Mouse (Mus musculus): ENCODE measurements at regions not wholly inside any gene's neighbourhood (a gene's known extent, or its start where the extent isn't known, plus 50 kb on each side); places are given as distances from the start of the nearest gene placed in this dataset.
A peak's percentile ranks its signal among the peaks of the same experiment; 100 is the strongest.

DNA sequence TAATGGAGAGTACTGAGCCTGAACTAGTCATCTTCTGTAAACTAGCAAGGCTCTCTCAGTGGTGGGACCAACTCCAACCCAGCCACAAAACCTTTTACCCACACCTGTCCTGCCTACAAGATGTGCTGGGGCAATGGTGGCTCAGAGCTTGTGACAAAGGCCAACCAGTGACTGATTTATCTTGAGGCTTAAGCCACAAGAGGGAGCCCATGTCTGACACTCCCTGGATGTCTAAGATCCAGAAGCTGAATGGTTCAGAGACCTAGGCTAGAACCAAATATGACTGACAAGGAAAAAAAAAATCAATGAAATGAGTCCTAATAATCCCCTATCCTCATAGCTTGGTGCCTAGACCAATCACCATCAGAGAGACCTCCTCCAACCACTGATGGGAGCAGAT lies 650.3 kb downstream of the Utrn start:
- Histone ChIP-seq H3K4me1 (ENCODE audit: control insufficient read depth in 1 of 2, insufficient read depth in 2 of 2, low read length in 2 of 2) (no peaks in the 10 kb centered on the region), H3K27ac (ENCODE audit: control insufficient read depth, low read depth, low read length) (no peak overlapping the region), H3K9ac (ENCODE audit: control insufficient read depth, low read depth, low read length, poor library complexity, severe bottlenecking) (no peak overlapping the region), H3K36me3 (ENCODE audit: control insufficient read depth in 1 of 2, insufficient read depth in 2 of 2, low read length in 2 of 2) (no peaks in the 10 kb centered on the region), H3K79me2 (ENCODE audit: control insufficient read depth, insufficient read depth, low read length, poor library complexity) (no peaks in the 10 kb centered on the region), H3K9me3 (replicated peaks; ENCODE audit: insufficient read depth, low read length) (no peaks in the 10 kb centered on the region), H3K4me3 (ENCODE audit: control insufficient read depth in 1 of 2, insufficient read depth in 1 of 2, low read depth in 2 of 2, low read length in 2 of 2) (no peak overlapping the region), H3K27me3 (ENCODE audit: control insufficient read depth in 1 of 2, insufficient read depth in 2 of 2, low read length in 2 of 2) (no peaks in the 10 kb centered on the region)
- peak; percentile 6 for DNase-seq (ENCODE audit: low read depth, low spot score)
- TF ChIP-seq CHD1 (IDR thresholded peaks at IDR 0.05; ENCODE audit: low read depth, low read length) (no peak), RAD21 (IDR thresholded peaks at IDR 0.05; ENCODE audit: low read depth, low read length) (peak; percentile 16), SMC3 (IDR thresholded peaks at IDR 0.05; ENCODE audit: low read depth, low read length) (peak; percentile 28), CTCF (IDR thresholded peaks at IDR 0.05 in 2 of 3, conservative IDR thresholded peaks at IDR 0.05 in 1 of 3; ENCODE audit: control insufficient read depth in 1 of 3, insufficient read depth in 1 of 3, low read depth in 2 of 3, low read length in 3 of 3, poor library complexity in 1 of 3, severe bottlenecking in 1 of 3) (peak in 2 of 3 experiments; percentile 4 to 13; a peak in 1 of 6 replicates)

DNA sequence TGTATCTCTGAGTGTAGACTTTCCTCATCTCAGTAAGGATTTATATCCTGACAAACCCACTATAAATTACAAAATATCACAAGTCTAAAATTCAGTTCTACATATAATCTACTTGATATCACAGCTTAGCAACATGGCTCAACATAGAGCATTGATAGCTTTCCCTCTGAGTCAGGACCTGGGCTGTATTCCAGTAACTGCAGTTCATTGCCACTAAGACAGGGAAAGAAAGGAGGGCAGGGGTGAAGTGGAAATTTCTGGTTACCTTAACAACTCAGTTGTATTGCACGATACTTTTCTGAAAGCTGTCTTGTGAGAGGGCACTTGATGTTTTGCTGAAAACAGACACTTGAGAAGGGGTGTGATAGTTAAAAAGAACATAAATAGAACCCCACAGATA lies 635.0 kb downstream of the Utrn start:
- Histone ChIP-seq H3K27ac (ENCODE audit: control insufficient read depth, low read depth, low read length) (no peak overlapping the region), H3K9me3 (replicated peaks; ENCODE audit: insufficient read depth, low read length) (no peaks in the 10 kb centered on the region), H3K4me1 (ENCODE audit: control insufficient read depth in 1 of 2, insufficient read depth in 2 of 2, low read length in 2 of 2) (no peaks in the 10 kb centered on the region), H3K4me3 (ENCODE audit: control insufficient read depth in 1 of 2, insufficient read depth in 1 of 2, low read depth in 2 of 2, low read length in 2 of 2) (no peak overlapping the region), H3K9ac (ENCODE audit: control insufficient read depth, low read depth, low read length, poor library complexity, severe bottlenecking) (no peak overlapping the region), H3K36me3 (ENCODE audit: control insufficient read depth in 1 of 2, insufficient read depth in 2 of 2, low read length in 2 of 2) (no peaks in the 10 kb centered on the region), H3K27me3 (ENCODE audit: control insufficient read depth in 1 of 2, insufficient read depth in 2 of 2, low read length in 2 of 2) (no peaks in the 10 kb centered on the region), H3K79me2 (ENCODE audit: control insufficient read depth, insufficient read depth, low read length, poor library complexity) (no peaks in the 10 kb centered on the region)
- no peak for DNase-seq (ENCODE audit: low read depth, low spot score)
- TF ChIP-seq POLR2AphosphoS5 (IDR thresholded peaks at IDR 0.05; ENCODE audit: borderline replicate concordance, low read depth, low read length) = no peak
- no peak for TF ChIP-seq EP300 (IDR thresholded peaks at IDR 0.05; ENCODE audit: low read depth in 1 of 2, low read length in 2 of 2)
- TF ChIP-seq NRF1 (IDR thresholded peaks at IDR 0.05; ENCODE audit: insufficient read depth, low read depth, low read length, poor library complexity, severe bottlenecking) = no peak
- no peak for TF ChIP-seq KAT2A (conservative IDR thresholded peaks at IDR 0.05; ENCODE audit: low read depth, low read length)
- TF ChIP-seq MAX (IDR thresholded peaks at IDR 0.05; ENCODE audit: low read length) = no peak
- no peak for TF ChIP-seq USF2 (IDR thresholded peaks at IDR 0.05; ENCODE audit: borderline replicate concordance in 1 of 2, insufficient read depth in 1 of 2, low read depth in 1 of 2, low read length in 2 of 2)
- TF ChIP-seq SIN3A (IDR thresholded peaks at IDR 0.05; ENCODE audit: low read length) = no peak
- TF ChIP-seq ZNF384 (IDR thresholded peaks at IDR 0.05; ENCODE audit: low read depth, low read length) = no peak
- no peak for TF ChIP-seq CTCF (IDR thresholded peaks at IDR 0.05 in 2 of 3, conservative IDR thresholded peaks at IDR 0.05 in 1 of 3; ENCODE audit: control insufficient read depth in 1 of 3, insufficient read depth in 1 of 3, low read depth in 2 of 3, low read length in 3 of 3, poor library complexity in 1 of 3, severe bottlenecking in 1 of 3)
- TF ChIP-seq ZC3H11A (IDR thresholded peaks at IDR 0.05; ENCODE audit: low read depth, low read length) = no peak
- no peak for TF ChIP-seq MEF2A (IDR thresholded peaks at IDR 0.05; ENCODE audit: extremely low read depth, insufficient replicate concordance, low read depth, low read length, poor library complexity, severe bottlenecking)

DNA sequence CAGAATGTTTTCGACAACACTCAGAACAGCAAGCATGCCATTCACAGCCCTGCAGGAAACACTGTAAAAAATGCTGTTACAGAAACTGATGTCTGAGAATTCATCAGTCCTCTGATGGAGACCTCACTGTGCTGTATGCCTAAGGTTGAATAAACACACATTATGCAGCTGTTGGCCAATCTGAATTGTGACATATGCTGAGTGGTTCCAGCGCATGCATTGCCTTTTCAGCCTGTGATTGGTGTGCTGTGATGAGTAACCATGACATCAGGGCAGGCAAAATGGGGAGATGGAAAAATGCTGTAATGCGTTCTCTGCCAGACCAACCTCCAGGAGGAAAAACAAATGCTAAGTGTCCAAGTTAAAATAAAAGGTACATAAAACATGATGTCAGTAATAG lies 620.3 kb downstream of the Utrn start:
- no peaks in the 10 kb centered on the region for H3K79me2 ChIP-seq (ENCODE audit: control insufficient read depth, insufficient read depth, low read length, poor library complexity)
- no peak for TF ChIP-seq USF1 (IDR thresholded peaks at IDR 0.05; ENCODE audit: low read depth, low read length)
- TF ChIP-seq UBTF (IDR thresholded peaks at IDR 0.05; ENCODE audit: borderline replicate concordance, insufficient read depth, low read depth, low read length) = no peak
- no peak for TF ChIP-seq TBP (IDR thresholded peaks at IDR 0.05; ENCODE audit: low read depth, low read length)
- no peak for TF ChIP-seq SIN3A (IDR thresholded peaks at IDR 0.05; ENCODE audit: low read length)
- no peak for TF ChIP-seq MYB (IDR thresholded peaks at IDR 0.05; ENCODE audit: low read depth, low read length)
- no peak for TF ChIP-seq MAX (IDR thresholded peaks at IDR 0.05; ENCODE audit: low read length)
- no peak for TF ChIP-seq MAZ (IDR thresholded peaks at IDR 0.05; ENCODE audit: low read depth, low read length)
- TF ChIP-seq POLR2A (IDR thresholded peaks at IDR 0.05; ENCODE audit: control insufficient read depth in 1 of 2, insufficient read depth in 1 of 2, low read depth in 1 of 2, low read length in 2 of 2, poor library complexity in 1 of 2) = no peak
- TF ChIP-seq CHD2 (IDR thresholded peaks at IDR 0.05; ENCODE audit: low read length) = no peak
- no peak for TF ChIP-seq E2F4 (IDR thresholded peaks at IDR 0.05; ENCODE audit: borderline replicate concordance, low read depth, low read length)
- TF ChIP-seq USF2 (IDR thresholded peaks at IDR 0.05; ENCODE audit: borderline replicate concordance in 1 of 2, insufficient read depth in 1 of 2, low read depth in 1 of 2, low read length in 2 of 2) = no peak
- TF ChIP-seq NRF1 (IDR thresholded peaks at IDR 0.05; ENCODE audit: insufficient read depth, low read depth, low read length, poor library complexity, severe bottlenecking) = no peak
- TF ChIP-seq ZKSCAN1 (IDR thresholded peaks at IDR 0.05; ENCODE audit: low read depth, low read length) = no peak
- DNase-seq (ENCODE audit: low read depth, low spot score) = no peak
- no peaks in the 10 kb centered on the region for H3K27me3 ChIP-seq (ENCODE audit: control insufficient read depth in 1 of 2, insufficient read depth in 2 of 2, low read length in 2 of 2)
- H3K27ac ChIP-seq (ENCODE audit: control insufficient read depth, low read depth, low read length) = no peak overlapping the region
- no peak overlapping the region for H3K4me3 ChIP-seq (ENCODE audit: control insufficient read depth in 1 of 2, insufficient read depth in 1 of 2, low read depth in 2 of 2, low read length in 2 of 2)
- no peaks in the 10 kb centered on the region for H3K36me3 ChIP-seq (ENCODE audit: control insufficient read depth in 1 of 2, insufficient read depth in 2 of 2, low read length in 2 of 2)
- no peaks in the 10 kb centered on the region for H3K4me1 ChIP-seq (ENCODE audit: control insufficient read depth in 1 of 2, insufficient read depth in 2 of 2, low read length in 2 of 2)
- no peaks in the 10 kb centered on the region for H3K9me3 ChIP-seq (replicated peaks; ENCODE audit: insufficient read depth, low read length)
- H3K9ac ChIP-seq (ENCODE audit: control insufficient read depth, low read depth, low read length, poor library complexity, severe bottlenecking) = no peak overlapping the region

All from MEL (cell line).